Mouse (Mus musculus) neural tube, embryonic 13.5 days (tissue): ENCODE measurements around the gene Zfp934. TPM values are rescaled to one million over a fixed set of nuclear protein-coding genes. Genes with fewer than 3 reads are reported as not detected.

Experiments
- microRNA-seq: library from miRNA; unstranded; fragments of <30 nt; microRNA quantifications from one replicate; pipeline ENCODE4, GENCODE M21; 2016
- polyA plus RNA-seq: library from polyadenylated mRNA; unstranded; fragments of >200 nt; fragmentation: Nextera tagmentation; extraction: Ambion mirVana; gene quantifications from 2 replicates; pipeline ENCODE4 v1.2.1, GENCODE M21; 2015

Zfp934 gene
- polyA plus RNA-seq, 1 experiment from 2014 or later = 15.1 TPM

Small RNAs within 50 kb of the gene (microRNA-seq; reads per million reads assigned to microRNA genes)
- not detected for gene Gm22256

Other genes with a start within 250 kb of the Zfp934 start
- 3.1 and 4.3 TPM in 2 replicates for gene Gm3604, start 188.0 kb downstream of the Zfp934 start, polyA plus RNA-seq
- gene Gm49359, start 104.4 kb downstream of the Zfp934 start, polyA plus RNA-seq = 16.4 and 18.9 TPM in 2 replicates
- not detected in 2 replicates for gene Zfp935, start 12.7 kb downstream of the Zfp934 start, polyA plus RNA-seq
- 9.4 and 11.3 TPM in 2 replicates for gene 6720489N17Rik, start 53.0 kb upstream of the Zfp934 start, polyA plus RNA-seq
- 41.3 and 41.6 TPM in 2 replicates for gene Platr25, start 189.5 kb upstream of the Zfp934 start, polyA plus RNA-seq
- gene Gm5141, start 214.6 kb upstream of the Zfp934 start, polyA plus RNA-seq = 10.9 and 11.4 TPM in 2 replicates